Mouse (Mus musculus): ENCODE measurements around the gene Isoc2b. TPM values are rescaled to one million over a fixed set of nuclear protein-coding genes. Genes with fewer than 3 reads are reported as not detected.

Gene Isoc2b
- total and polyA plus RNA-seq, 3 experiments: 3.9 to 19.5 (median 10.0) TPM

DNA sequence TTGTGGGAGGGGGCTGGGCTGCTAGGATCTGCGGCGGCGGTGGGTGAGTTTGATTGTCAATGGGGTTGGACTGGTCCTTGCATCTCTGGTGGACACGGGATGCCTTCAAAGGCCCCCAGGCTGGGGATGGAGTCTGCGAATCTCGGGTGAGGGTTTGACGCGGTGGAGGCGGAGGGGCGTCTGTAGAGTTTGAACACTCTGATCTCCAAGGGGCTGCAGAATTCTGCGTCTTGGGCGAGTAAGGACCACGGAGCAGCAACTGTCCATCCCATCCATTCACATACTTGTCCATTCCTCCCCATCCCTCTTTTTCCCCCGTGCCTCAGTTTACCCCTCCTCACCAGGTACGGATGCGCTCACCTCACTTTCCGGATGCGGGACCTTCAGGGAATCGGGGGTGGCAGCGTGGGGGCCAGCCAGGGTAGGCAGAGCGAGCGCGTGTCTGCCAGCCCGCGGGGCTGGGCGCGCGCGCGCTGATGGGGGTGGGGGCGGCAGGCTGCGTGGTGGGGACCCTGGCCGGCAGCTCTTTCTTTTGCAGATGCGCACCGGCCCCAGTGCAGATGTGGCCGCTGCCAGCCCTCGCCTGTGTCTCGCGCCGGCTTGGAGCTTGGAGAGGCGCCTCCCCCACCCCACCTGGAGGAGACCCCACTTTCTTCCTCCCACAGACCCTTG is 25.7 kb downstream of the Isoc2b start, which contains the start of gene Shisa7:
Shisa7 (minus strand) TSS at position 452 of the 672 bp plus-strand sequence.
- H3K4me3 ChIP-seq (replicated peaks in 1 of 3; ENCODE audit: low read depth in 2 of 3, low read length in 2 of 3, poor library complexity in 1 of 3): no peak within 1 kb of the TSS
- dilution Hi-C loops (cut with MboI; ENCODE audit: extremely low pct_ligation_motif_present, extremely low pct_unique_long_range_greater_than_20kb, low sequenced_read_pairs): no loop called here

DNA sequence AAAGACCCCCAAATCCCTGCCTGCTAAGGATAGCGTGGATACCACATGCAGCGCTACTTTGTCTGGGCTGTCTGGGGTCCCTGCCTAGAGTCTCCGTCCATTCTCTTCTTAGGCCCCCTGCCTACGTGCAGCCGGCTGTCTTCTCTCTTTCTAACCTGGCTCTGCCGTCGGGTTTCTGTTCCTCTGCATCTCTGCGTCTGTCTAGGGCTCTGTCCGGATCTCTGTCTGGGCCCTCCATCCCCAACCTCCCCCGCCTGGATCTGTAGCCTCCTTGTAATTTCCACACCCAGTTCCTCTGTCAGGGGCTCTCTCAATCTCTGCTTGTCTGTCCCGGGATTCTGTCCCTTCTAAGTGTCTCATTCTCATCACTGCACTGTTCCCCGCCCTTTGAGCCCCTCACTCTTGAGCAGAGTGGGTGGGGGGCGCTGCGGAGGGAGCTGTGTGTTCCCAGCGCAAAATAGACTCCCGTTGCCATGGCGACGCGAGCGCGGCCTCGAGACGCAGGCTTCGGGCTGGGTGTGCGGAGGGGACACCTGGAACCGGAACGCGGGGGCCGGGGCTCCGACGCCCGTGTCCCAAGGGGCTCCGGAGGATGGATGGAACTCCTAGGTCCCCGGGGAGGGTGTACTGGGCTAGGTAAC is 26.3 kb downstream of the Isoc2b start:
- Histone ChIP-seq H3K9me3 (replicated peaks; ENCODE audit: low read length) (no peaks in the 10 kb centered on the region), H3K27ac (ENCODE audit: insufficient read depth, low read depth) (no peak overlapping the region), H3K36me3 (replicated peaks in 1 of 2; ENCODE audit: control insufficient read depth in 1 of 2, insufficient read depth in 1 of 2, low read length in 1 of 2) (no peaks in the 10 kb centered on the region), H3K79me2 (replicated peaks; ENCODE audit: control insufficient read depth, extremely low read depth, insufficient read depth, poor library complexity, severe bottlenecking) (no peaks in the 10 kb centered on the region), H3K4me1 (ENCODE audit: control insufficient read depth in 1 of 2, insufficient read depth in 2 of 2) (peaks cover 7 to 15% of the 10 kb centered on the region in 2 experiments), H3K4me3 (replicated peaks in 1 of 3; ENCODE audit: low read depth in 2 of 3, low read length in 2 of 3, poor library complexity in 1 of 3) (no peak overlapping the region), H3K27me3 (replicated peaks) (peaks cover 43% of the 10 kb centered on the region), H3K4me2 (ENCODE audit: insufficient read depth, low read depth, poor library complexity, severe bottlenecking) (no peak overlapping the region), H3K9ac (ENCODE audit: insufficient read depth, low read depth) (no peak overlapping the region)
- dilution Hi-C loops (cut with MboI; ENCODE audit: extremely low pct_ligation_motif_present, extremely low pct_unique_long_range_greater_than_20kb, low sequenced_read_pairs) (no loop called here), in situ Hi-C loops (cut with MboI; ENCODE audit: low pct_ligation_motif_present, low pct_unique_long_range_greater_than_20kb, low sequenced_read_pairs) (no loop called here)
- TF ChIP-seq HCFC1 (IDR thresholded peaks at IDR 0.05; ENCODE audit: low read depth, low read length): no peak
- no peak for TF ChIP-seq SMC3 (IDR thresholded peaks at IDR 0.05; ENCODE audit: low read depth, low read length)
- TF ChIP-seq NRF1 (IDR thresholded peaks at IDR 0.05; ENCODE audit: low read depth, low read length): no peak
- no peak for TF ChIP-seq IRF4 (IDR thresholded peaks at IDR 0.05; ENCODE audit: low read depth, low read length)
- DNase-seq (ENCODE audit: extremely low read depth): no peak

More for the DNA sequence above, 25.7 kb downstream of the Isoc2b start, which contains the start of gene Shisa7:
- Histone ChIP-seq H3K4me1 (ENCODE audit: control insufficient read depth in 1 of 2, insufficient read depth in 2 of 2) (peaks cover 7 to 17% of the 10 kb centered on the region in 2 experiments), H3K9me3 (replicated peaks; ENCODE audit: low read length) (no peaks in the 10 kb centered on the region), H3K4me2 (ENCODE audit: insufficient read depth, low read depth, poor library complexity, severe bottlenecking) (no peak within 1 kb of the TSS), H3K27me3 (replicated peaks) (peaks cover 36% of the 10 kb centered on the region), H3K36me3 (replicated peaks in 1 of 2; ENCODE audit: control insufficient read depth in 1 of 2, insufficient read depth in 1 of 2, low read length in 1 of 2) (no peaks in the 10 kb centered on the region), H3K79me2 (replicated peaks; ENCODE audit: control insufficient read depth, extremely low read depth, insufficient read depth, poor library complexity, severe bottlenecking) (no peaks in the 10 kb centered on the region), H3K27ac (ENCODE audit: insufficient read depth, low read depth) (no peak within 1 kb of the TSS), H3K9ac (ENCODE audit: insufficient read depth, low read depth) (no peak within 1 kb of the TSS)
- no peak for DNase-seq (ENCODE audit: extremely low read depth)
- in situ Hi-C loops (cut with MboI; ENCODE audit: low pct_ligation_motif_present, low pct_unique_long_range_greater_than_20kb, low sequenced_read_pairs): no loop called here
- TF ChIP-seq TCF12 (IDR thresholded peaks at IDR 0.05; ENCODE audit: low read depth, low read length) (no peak), JUND (conservative IDR thresholded peaks at IDR 0.05; ENCODE audit: low read depth, low read length) (no peak), ELF1 (IDR thresholded peaks at IDR 0.05; ENCODE audit: low read depth, low read length) (no peak), MYC (IDR thresholded peaks at IDR 0.05; ENCODE audit: low read depth, low read length) (no peak)

DNA sequence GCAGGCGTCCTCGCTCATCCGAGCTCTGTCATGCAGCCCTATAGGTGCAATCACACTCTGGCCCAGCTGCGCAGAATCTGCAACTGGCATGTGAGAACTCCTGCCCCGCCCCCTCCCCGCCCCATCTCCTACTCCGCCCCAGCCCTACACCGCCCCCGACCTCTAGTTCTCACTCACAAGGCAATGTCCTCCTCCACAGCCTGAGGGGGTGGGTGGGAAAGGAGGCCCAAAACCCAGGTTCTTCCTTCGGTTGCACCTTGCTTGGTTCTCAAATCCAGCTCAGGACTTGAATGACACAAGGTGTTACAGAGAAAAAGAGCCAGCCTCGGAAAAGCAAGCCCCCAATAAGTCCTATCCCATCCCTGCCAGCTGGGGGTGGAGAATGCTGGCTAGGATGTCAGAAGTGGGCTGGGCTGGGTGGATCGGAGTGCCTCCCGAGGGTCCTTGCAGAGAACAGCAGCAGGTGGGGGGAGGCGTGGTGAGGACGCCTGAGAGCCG is 27.4 kb downstream of the Isoc2b start:
- H3K27ac ChIP-seq (ENCODE audit: insufficient read depth, low read depth): no peak overlapping the region
- H3K79me2 ChIP-seq (replicated peaks; ENCODE audit: control insufficient read depth, extremely low read depth, insufficient read depth, poor library complexity, severe bottlenecking): no peaks in the 10 kb centered on the region
- H3K4me1 ChIP-seq (ENCODE audit: control insufficient read depth in 1 of 2, insufficient read depth in 2 of 2): peaks cover 7 to 15% of the 10 kb centered on the region in 2 experiments
- TF ChIP-seq ELF1 (IDR thresholded peaks at IDR 0.05; ENCODE audit: low read depth, low read length) (no peak), NRF1 (IDR thresholded peaks at IDR 0.05; ENCODE audit: low read depth, low read length) (peak; percentile 72), HCFC1 (IDR thresholded peaks at IDR 0.05; ENCODE audit: low read depth, low read length) (no peak), SIN3A (IDR thresholded peaks at IDR 0.05; ENCODE audit: low read length) (no peak)
- peak overlapping the region; percentile 34; the same call in 1 of the 2 replicates for H3K9ac ChIP-seq (ENCODE audit: insufficient read depth, low read depth)
- peak; percentile 57 for DNase-seq (ENCODE audit: extremely low read depth)
- peaks cover 51% of the 10 kb centered on the region for H3K27me3 ChIP-seq (replicated peaks)
- no peaks in the 10 kb centered on the region for H3K9me3 ChIP-seq (replicated peaks; ENCODE audit: low read length)
- H3K4me2 ChIP-seq (ENCODE audit: insufficient read depth, low read depth, poor library complexity, severe bottlenecking): peak overlapping the region; percentile 73
- no peaks in the 10 kb centered on the region for H3K36me3 ChIP-seq (replicated peaks in 1 of 2; ENCODE audit: control insufficient read depth in 1 of 2, insufficient read depth in 1 of 2, low read length in 1 of 2)
- dilution Hi-C loops (cut with MboI; ENCODE audit: extremely low pct_ligation_motif_present, extremely low pct_unique_long_range_greater_than_20kb, low sequenced_read_pairs): no loop called here
- in situ Hi-C loops (cut with MboI; ENCODE audit: low pct_ligation_motif_present, low pct_unique_long_range_greater_than_20kb, low sequenced_read_pairs): no loop called here
- H3K4me3 ChIP-seq (replicated peaks in 1 of 3; ENCODE audit: low read depth in 2 of 3, low read length in 2 of 3, poor library complexity in 1 of 3): peak overlapping the region in 2 of 3 experiments; percentile 23 to 25

All from CH12.LX (cell line).